Mouse (Mus musculus) myocyte (in vitro differentiated cells): ENCODE data around the gene Spty2d1. TPM values are rescaled to one million over a fixed set of nuclear protein-coding genes. Genes with fewer than 3 reads are reported as not detected.

ENCODE experiments used
- H3K27me3 ChIP-seq: one replicate; pipeline ENCODE4 v1.6.1; 2011; ENCODE audit not compliant: control insufficient read depth, insufficient read depth, insufficient read length
- H3K36me3 ChIP-seq: one replicate; pipeline ENCODE4 v1.6.1; 2011; ENCODE audit not compliant: control insufficient read depth, insufficient read depth
- H3K4me2 ChIP-seq: one replicate; pipeline ENCODE4 v1.6.1; 2011; ENCODE audit warnings: low read depth, control low read depth
- H3K4me3 ChIP-seq: one replicate; pipeline ENCODE4 v1.5.1; 2011; ENCODE audit warnings: mild to moderate bottlenecking, control low read depth, moderate library complexity
- H3K79me2 ChIP-seq: one replicate; pipeline ENCODE4 v1.6.1; 2011; ENCODE audit not compliant: control insufficient read depth, insufficient read depth
- H3ac ChIP-seq: one replicate; pipeline ENCODE4 v1.6.1; 2011; ENCODE audit not compliant: control insufficient read depth, insufficient read length
- CEBPB ChIP-seq: IDR thresholded peaks from 2 replicates; pipeline ENCODE4 v1.6.1; 2011; ENCODE audit warnings: mild to moderate bottlenecking, moderate library complexity; ENCODE audit not compliant: poor library complexity, insufficient read depth, severe bottlenecking
- E2F4 ChIP-seq: IDR thresholded peaks from one replicate; pipeline ENCODE4 v1.6.1; 2011; ENCODE audit warnings: mild to moderate bottlenecking, control low read depth, moderate library complexity; ENCODE audit not compliant: insufficient read depth
- MAX ChIP-seq: IDR thresholded peaks from one replicate; pipeline ENCODE4 v1.6.1; 2011; ENCODE audit warnings: low read depth, mild to moderate bottlenecking, control low read depth
- MYOD1 ChIP-seq, 3 experiments: IDR thresholded peaks; one replicate each; pipeline ENCODE4 v1.6.1; 2011; ENCODE audit warnings: control low read depth in 2 of 3, low read depth in 2 of 3, mild to moderate bottlenecking in 2 of 3, moderate library complexity in 1 of 3; ENCODE audit not compliant: insufficient read length in 2 of 3, control insufficient read depth in 1 of 3
- MYOG ChIP-seq, 3 experiments: IDR thresholded peaks; one replicate each; pipeline ENCODE4 v1.6.1; 2011; ENCODE audit warnings: control low read depth in 2 of 3, low read depth in 2 of 3, mild to moderate bottlenecking in 2 of 3; ENCODE audit not compliant: insufficient read length in 2 of 3, control insufficient read depth in 1 of 3, insufficient read depth in 1 of 3
- POLR2A ChIP-seq: IDR thresholded peaks from one replicate; pipeline ENCODE4 v1.6.1; 2011; ENCODE audit warnings: low read depth, mild to moderate bottlenecking, control low read depth, moderate library complexity; ENCODE audit not compliant: insufficient read length
- POLR2AphosphoS2 ChIP-seq: IDR thresholded peaks from one replicate; pipeline ENCODE4 v1.6.1; 2011; ENCODE audit warnings: low read depth, control low read depth; ENCODE audit not compliant: insufficient read length
- REST ChIP-seq: IDR thresholded peaks from one replicate; pipeline ENCODE4 v1.6.1; 2011; ENCODE audit warnings: mild to moderate bottlenecking, control low read depth, moderate library complexity; ENCODE audit not compliant: insufficient read depth, insufficient read length
- SRF ChIP-seq: IDR thresholded peaks from one replicate; pipeline ENCODE4 v1.6.1; 2011; ENCODE audit warnings: low read depth; ENCODE audit not compliant: control insufficient read depth, insufficient read length
- TCF12 ChIP-seq: IDR thresholded peaks from one replicate; pipeline ENCODE4 v1.6.1; 2011; ENCODE audit warnings: mild to moderate bottlenecking, control low read depth; ENCODE audit not compliant: poor library complexity, insufficient read depth, severe bottlenecking
- TCF3 ChIP-seq: IDR thresholded peaks from one replicate; pipeline ENCODE4 v1.6.1; 2011; ENCODE audit warnings: low read depth, control low read depth; ENCODE audit not compliant: insufficient read length
- USF1 ChIP-seq: IDR thresholded peaks from one replicate; pipeline ENCODE4 v1.6.1; 2011; ENCODE audit warnings: low read depth, mild to moderate bottlenecking, control low read depth, moderate library complexity
- polyA plus RNA-seq: library from polyadenylated mRNA; unstranded; fragments of >200 nt; fragmentation: generic; extraction: Trizol; gene quantifications from one replicate; pipeline ENCODE4 v1.2.1, GENCODE M21; 2012; ENCODE audit warnings: missing spikeins

Spty2d1 gene
- polyA plus RNA-seq, 1 experiment: 12.0 TPM

DNA sequence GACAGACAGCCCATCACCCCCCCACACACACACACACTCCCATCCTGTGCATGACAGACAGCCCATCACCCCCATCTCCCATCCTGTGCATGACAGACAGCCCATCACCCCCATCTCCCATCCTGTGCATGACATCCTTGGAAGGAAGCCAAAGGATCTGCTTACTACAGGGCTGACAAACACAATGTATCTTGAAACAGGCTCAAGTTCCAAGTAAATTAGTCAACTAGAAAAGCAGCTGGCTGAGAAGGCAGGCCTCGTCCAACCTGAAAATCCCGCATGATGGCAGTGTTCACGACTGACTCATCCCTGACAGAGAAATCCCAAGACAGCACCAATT is 7.6 kb downstream of the Spty2d1 start:
- TF ChIP-seq MYOD1 (IDR thresholded peaks at IDR 0.05; ENCODE audit: control insufficient read depth in 1 of 3, insufficient read length in 2 of 3, low read depth in 2 of 3) (peak in 1 of 3 experiments; percentile 41), SRF (no peak), CEBPB (no peak), TCF3 (no peak), USF1 (no peak), MAX (no peak), POLR2A (peak; percentile 10), MYOG (IDR thresholded peaks at IDR 0.05; ENCODE audit: control insufficient read depth in 1 of 3, insufficient read depth in 1 of 3, insufficient read length in 2 of 3, low read depth in 2 of 3) (peak in 1 of 3 experiments; percentile 12), POLR2AphosphoS2 (no peak), TCF12 (peak; percentile 5), REST (no peak), E2F4 (no peak)
- Histone ChIP-seq H3ac (no peak overlapping the region), H3K36me3 (peaks cover 33% of the 10 kb centered on the region)

GRCm38 (mm10) chr7:46999983-47000643 is 8.1 kb downstream of the Spty2d1 start:
- no peak overlapping the region for H3ac ChIP-seq
- H3K79me2 ChIP-seq: peaks cover 90% of the 10 kb centered on the region
- H3K36me3 ChIP-seq: peaks cover 38% of the 10 kb centered on the region
- H3K27me3 ChIP-seq: no peaks in the 10 kb centered on the region
- TF ChIP-seq CEBPB (no peak), MYOD1 (IDR thresholded peaks at IDR 0.05; ENCODE audit: control insufficient read depth in 1 of 3, insufficient read length in 2 of 3, low read depth in 2 of 3) (no peak), REST (no peak), USF1 (no peak), E2F4 (no peak), TCF12 (no peak), MAX (no peak), SRF (no peak), TCF3 (no peak), POLR2A (no peak)
- peak overlapping the region; percentile 16 for H3K4me2 ChIP-seq
- no peak overlapping the region for H3K4me3 ChIP-seq

More for the DNA sequence above, 7.6 kb downstream of the Spty2d1 start:
- peaks cover 90% of the 10 kb centered on the region for H3K79me2 ChIP-seq
- no peak overlapping the region for H3K4me3 ChIP-seq
- no peaks in the 10 kb centered on the region for H3K27me3 ChIP-seq
- peak overlapping the region; percentile 47 for H3K4me2 ChIP-seq

GRCm38 (mm10) chr7:46998942-46999341 is 9.3 kb downstream of the Spty2d1 start:
- Histone ChIP-seq H3K79me2 (peaks cover 78% of the 10 kb centered on the region), H3K27me3 (no peaks in the 10 kb centered on the region), H3K36me3 (peaks cover 50% of the 10 kb centered on the region), H3ac (no peak overlapping the region), H3K4me2 (no peak overlapping the region), H3K4me3 (no peak overlapping the region)
- TF ChIP-seq TCF3 (no peak), MYOD1 (IDR thresholded peaks at IDR 0.05; ENCODE audit: control insufficient read depth in 1 of 3, insufficient read length in 2 of 3, low read depth in 2 of 3) (no peak), MYOG (IDR thresholded peaks at IDR 0.05; ENCODE audit: control insufficient read depth in 1 of 3, insufficient read depth in 1 of 3, insufficient read length in 2 of 3, low read depth in 2 of 3) (no peak), POLR2A (no peak), MAX (no peak), REST (no peak), POLR2AphosphoS2 (no peak), SRF (no peak), E2F4 (no peak), USF1 (no peak), CEBPB (no peak), TCF12 (no peak)

- H3K4me3 ChIP-seq: no peak overlapping the region
- H3K27me3 ChIP-seq: no peaks in the 10 kb centered on the region
- H3K36me3 ChIP-seq: peaks cover 61% of the 10 kb centered on the region
- TF ChIP-seq MYOD1 (IDR thresholded peaks at IDR 0.05; ENCODE audit: control insufficient read depth in 1 of 3, insufficient read length in 2 of 3, low read depth in 2 of 3) (no peak), MYOG (IDR thresholded peaks at IDR 0.05; ENCODE audit: control insufficient read depth in 1 of 3, insufficient read depth in 1 of 3, insufficient read length in 2 of 3, low read depth in 2 of 3) (peak in 1 of 3 experiments; percentile 61)
- H3K79me2 ChIP-seq: peaks cover 68% of the 10 kb centered on the region
- peak overlapping the region; percentile 30 for H3K4me2 ChIP-seq
- H3ac ChIP-seq: no peak overlapping the region
These were observed 10.4 kb downstream of the Spty2d1 start for GRCm38 (mm10) chr7:46997644-46998395.

DNA sequence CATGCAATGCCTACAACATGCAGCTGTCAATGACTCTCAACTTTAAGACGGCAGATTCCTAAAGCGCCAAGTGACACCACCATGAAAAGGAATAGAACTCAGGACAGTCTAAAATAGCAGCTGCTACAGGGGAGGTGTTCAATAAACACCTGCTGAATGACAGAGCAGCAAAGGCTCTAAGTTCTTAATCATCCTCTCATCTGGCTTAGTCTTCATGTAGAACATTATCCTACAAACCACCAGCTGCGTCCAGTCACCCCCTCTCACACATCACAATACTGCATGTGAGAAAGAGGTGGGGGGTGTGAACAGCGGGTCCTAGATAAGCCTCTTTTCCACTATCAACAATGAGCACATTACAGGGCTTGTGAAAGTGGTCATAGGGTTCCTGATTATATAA is 11.2 kb downstream of the Spty2d1 start:
- Histone ChIP-seq H3K36me3 (peaks cover 69% of the 10 kb centered on the region), H3K4me3 (no peak overlapping the region)

More for the DNA sequence above, 11.2 kb downstream of the Spty2d1 start:
- Histone ChIP-seq H3K4me2 (peak overlapping the region; percentile 39), H3ac (no peak overlapping the region), H3K79me2 (peaks cover 60% of the 10 kb centered on the region), H3K27me3 (no peaks in the 10 kb centered on the region)
- TF ChIP-seq MYOD1 (IDR thresholded peaks at IDR 0.05; ENCODE audit: control insufficient read depth in 1 of 3, insufficient read length in 2 of 3, low read depth in 2 of 3) (peak; percentile 12 to 84 (median 64)), TCF12 (peak; percentile 51), MYOG (IDR thresholded peaks at IDR 0.05; ENCODE audit: control insufficient read depth in 1 of 3, insufficient read depth in 1 of 3, insufficient read length in 2 of 3, low read depth in 2 of 3) (peak in 1 of 3 experiments; percentile 64), POLR2AphosphoS2 (no peak), USF1 (no peak)
